Mouse (Mus musculus): ENCODE measurements around the gene Pfn3.
"Not testable (repeated sequence)": the region's sequence is repeated elsewhere in the genome, so short reads cannot be mapped to it uniquely, and the experiment has no call there.

Pfn3 gene

GRCm38 (mm10) chr13:55414743-55415380 is at the start of gene Pfn3:
Gene Pfn3 (minus strand): TSS chr13:55415232.
- no peak for DNase-seq (ENCODE audit: low read depth, low spot score)

DNA sequence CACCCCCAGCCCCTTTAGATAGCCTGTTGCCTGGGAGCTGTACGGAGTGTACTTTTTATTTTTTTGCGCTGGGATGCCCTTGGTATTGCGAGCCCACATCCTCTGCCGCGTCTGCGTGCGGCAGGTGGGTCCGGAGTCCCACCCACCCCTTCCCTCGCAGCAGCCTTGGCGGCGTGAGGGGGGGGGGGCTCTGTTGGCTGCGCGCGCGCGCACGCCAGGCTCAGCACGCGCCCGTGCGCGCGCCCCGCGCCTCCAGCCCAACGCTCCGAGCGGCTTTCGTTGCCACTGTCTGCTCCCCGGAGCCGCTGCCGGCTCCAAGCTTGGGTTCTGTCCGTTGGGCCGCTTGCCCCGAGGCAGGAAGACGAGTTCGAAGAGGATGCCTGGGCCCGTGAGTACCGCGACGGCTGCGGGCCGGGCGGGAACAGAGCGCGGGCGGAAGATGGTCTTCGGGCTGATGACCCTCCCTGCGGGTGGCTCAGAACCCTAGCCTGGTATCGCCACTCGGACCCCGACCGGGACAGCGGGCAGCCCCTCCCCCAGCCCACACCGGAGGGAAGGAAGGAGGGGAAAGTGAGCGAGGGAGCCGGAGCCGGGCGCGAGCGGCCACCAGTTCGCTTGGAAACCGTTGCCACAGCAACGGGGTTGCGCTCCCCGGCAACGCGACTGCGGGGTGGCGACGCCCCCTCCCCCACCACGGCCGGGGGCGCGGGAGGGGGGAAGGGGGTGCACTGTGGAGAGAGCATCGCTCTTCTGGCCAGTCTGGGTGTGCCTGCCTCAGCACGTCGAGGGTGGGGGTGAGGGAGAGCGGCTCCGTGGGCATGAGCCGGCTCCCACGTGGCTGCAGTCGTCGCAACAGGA is 49.2 kb upstream of the Pfn3 start, which contains the start of gene Prr7:
TSS of gene Prr7 (plus strand) at position 241 of the 858 bp plus-strand sequence.
- DNase-seq (ENCODE audit: low read depth, low spot score): peak; percentile 80

DNA sequence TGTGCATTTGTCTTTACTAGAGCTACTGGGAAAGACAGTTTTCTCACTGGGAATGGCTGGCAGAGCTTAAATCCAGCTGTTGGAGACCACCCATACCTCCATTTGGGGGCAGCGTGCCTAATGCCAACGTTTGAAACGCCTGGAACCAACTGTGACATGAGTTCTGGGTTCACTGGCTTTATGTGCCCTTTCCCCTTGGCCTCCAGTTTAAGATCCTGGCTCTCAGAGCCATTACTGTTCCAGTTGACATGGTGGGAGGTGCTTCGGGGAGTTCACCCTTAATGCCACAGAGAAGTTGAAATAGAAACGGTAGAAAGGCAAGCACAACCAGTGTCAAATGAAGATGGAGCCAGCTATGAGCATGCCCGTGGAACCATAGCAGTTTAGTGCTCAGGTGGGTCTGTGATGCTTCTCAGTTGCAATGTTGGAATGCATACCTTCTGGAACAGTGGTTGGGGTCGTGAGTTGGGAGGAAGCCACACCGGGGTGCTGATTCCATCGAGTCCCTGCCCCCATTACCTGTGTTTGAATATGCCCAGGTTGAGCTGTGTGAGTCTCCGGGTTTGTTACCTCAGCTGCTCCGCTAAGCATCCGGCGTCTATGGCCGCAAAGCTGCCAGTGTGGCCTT is 48.5 kb upstream of the Pfn3 start:
- no peak for DNase-seq (ENCODE audit: low read depth, low spot score)

DNA sequence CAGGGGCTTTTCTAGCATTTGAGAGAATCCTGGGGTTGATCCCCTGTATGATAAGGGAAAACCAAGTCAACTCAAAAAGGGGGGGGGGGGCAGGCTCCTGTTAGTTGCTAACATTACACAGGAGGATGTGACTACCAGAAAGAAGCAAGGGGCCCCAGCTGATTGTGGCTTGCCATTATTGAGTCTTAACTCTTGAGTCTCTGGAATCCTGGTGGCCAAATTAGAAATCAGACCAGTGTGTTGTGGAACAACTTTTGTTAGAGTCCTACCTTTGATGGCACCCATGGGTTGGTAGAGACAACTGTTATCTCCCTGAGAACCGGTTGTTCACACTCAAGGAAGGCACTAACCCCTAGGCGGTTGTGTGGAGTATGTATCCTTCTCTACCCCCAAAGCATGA is 47.9 kb upstream of the Pfn3 start:
- DNase-seq (ENCODE audit: low read depth, low spot score): peak; percentile 42

DNA sequence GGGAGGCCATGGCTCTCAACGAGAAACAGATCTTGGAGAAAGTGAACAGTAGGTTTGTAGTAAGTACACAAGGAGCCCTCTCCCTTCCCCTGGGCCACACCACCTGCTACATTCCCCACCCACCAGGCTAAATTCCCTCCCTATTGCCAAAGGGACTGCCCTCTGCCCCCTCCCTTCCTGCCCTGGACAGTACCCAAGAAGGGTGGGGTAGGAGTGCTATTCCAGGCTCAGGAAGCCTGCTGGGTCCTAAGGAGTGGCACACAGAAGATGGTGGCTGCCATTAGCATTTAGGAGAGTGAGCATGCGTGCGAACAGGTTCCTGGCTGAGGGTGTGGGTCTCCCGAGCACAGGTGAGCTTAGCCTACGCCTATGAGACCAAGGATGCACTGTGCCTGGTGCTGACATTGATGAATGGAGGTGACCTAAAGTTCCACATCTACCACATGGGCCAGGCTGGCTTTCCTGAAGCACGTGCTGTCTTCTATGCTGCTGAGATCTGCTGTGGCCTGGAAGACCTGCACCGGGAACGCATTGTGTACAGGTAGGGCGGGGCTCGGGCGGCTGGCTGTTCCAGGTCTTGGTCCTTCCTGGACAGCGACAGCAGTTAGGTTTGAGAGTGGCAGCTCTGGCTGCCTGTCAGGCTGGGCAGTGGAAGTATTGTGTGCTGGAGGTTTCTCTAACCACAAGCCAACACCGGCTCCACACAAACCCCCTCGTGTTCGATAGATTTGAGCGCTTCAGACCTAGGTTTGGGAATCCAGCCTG is 36.9 kb upstream of the Pfn3 start:
- DNase-seq (ENCODE audit: low read depth, low spot score): no peak

GRCm38 (mm10) chr13:55451296-55451695 is 36.3 kb upstream of the Pfn3 start:
- no peak for DNase-seq (ENCODE audit: low read depth, low spot score)

GRCm38 (mm10) chr13:55450511-55450980 is 35.5 kb upstream of the Pfn3 start:
- DNase-seq (ENCODE audit: low read depth, low spot score): no peak

DNA sequence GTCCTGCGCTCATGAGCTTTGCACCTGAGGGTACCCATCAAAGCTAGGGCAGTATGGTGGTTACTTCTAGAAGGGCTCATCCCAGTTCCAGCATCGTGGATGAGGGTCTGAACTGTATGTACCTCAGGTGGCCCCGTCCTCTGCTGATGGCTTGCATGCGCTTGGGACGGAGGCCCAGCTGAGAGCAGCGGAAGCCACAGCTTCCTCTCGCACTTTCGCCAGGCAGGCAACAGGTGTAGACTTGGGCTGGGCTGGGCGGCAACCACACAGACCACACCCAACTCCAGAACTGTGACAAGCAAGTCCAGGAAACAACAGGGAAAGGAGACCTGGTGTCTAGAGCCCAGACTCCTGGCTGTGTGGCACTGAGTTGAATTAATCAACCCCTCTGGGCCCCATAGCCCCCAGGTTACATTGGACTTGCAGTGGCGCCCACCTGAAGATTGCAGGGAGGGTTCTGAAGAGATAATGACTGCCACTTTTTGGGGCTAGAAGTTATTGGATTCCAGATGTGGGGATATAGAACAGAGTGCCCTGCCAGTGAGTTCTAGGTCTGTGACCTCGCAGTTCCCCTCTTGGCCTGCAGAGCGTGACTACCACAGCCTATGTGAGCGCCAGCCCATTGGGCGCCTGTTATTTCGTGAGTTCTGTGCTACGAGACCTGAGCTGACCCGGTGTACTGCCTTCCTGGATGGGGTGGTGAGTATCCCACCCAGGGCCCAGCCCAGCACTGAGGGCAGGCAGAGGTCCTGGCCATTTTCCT is 34.8 kb upstream of the Pfn3 start:
- DNase-seq (ENCODE audit: low read depth, low spot score): peak; percentile 65

DNA sequence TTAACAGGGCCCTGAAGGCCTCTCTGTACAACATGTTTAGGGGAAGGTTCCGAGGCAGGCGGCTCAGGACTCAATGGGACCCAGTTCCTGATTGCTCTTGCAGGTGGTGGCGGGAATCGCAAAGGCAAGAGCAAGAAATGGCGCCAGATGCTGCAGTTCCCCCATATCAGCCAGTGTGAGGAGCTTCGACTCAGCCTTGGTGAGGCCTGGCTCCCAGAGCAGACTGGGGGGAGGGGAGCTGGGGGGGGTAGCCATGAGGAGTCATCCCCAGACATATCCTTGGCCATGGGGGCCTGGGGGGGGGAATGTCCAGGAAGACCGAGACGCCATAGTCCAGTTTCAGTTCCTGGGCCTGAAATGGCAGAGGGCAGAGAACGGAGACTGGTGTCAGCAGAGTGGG is 34.2 kb upstream of the Pfn3 start:
- DNase-seq (ENCODE audit: low read depth, low spot score): peak; percentile 41

GRCm38 (mm10) chr13:55448131-55448530 is 33.1 kb upstream of the Pfn3 start:
- peak; percentile 50 for DNase-seq (ENCODE audit: low read depth, low spot score)

DNA sequence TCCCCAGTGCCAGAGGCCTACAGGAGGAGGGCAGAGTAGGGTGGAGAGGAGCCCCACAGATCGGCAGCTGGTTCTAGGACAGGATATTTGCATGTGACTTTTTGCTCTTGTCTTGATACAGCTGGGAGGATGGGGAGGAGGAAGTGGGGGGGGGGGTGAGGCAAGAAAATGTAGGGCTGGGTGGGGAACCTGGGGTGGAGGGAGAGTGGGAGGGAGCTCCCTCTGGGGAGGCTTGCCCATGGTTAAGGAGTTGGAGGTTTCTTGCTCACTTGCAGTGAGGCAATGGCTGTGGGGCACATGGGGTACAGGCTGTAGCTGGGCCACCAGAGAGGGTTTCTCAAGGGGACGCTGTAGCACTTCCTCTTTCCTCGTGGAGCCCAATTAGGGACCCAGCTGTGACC is 32.5 kb upstream of the Pfn3 start:
- DNase-seq (ENCODE audit: low read depth, low spot score): peak; percentile 74

- DNase-seq (ENCODE audit: low read depth, low spot score): no peak
Measured at GRCm38 (mm10) chr13:55446483-55447105, 31.6 kb upstream of the Pfn3 start.

DNA sequence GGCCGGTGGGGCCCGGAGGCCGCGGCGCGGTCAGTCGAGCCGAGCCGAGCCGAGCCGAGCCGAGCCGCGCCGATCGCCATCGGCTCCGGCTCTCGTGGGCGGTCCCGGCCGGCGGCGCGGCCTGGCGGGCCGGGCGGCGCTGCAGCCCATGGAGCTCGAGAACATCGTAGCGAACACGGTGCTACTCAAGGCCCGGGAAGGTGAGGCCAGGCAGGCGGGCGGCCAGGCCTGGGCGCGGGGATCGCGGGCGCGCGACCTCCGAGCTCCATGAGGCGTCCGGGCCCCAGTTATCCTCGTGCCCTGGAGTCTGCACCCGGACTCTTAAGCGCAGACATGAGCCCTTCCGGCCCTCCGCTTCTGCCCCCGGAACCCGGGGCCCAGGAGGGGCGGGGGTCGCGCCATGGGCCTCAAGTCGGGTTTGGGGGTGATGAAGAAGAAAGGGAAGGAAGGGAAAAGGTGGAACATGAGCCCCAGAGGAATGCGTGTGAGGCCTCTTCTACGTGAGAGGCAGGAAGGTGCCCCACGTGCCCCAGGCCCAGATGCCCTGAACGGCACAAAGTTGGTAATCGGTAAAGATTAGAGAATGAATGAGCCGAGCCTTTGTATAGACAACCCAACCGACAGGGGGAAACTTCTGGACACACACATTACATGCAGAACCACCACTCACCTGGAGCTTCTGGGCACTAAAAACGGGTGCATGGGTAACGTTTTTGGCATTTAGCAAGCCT is 30.5 kb upstream of the Pfn3 start:
- DNase-seq (ENCODE audit: low read depth, low spot score): no peak

DNA sequence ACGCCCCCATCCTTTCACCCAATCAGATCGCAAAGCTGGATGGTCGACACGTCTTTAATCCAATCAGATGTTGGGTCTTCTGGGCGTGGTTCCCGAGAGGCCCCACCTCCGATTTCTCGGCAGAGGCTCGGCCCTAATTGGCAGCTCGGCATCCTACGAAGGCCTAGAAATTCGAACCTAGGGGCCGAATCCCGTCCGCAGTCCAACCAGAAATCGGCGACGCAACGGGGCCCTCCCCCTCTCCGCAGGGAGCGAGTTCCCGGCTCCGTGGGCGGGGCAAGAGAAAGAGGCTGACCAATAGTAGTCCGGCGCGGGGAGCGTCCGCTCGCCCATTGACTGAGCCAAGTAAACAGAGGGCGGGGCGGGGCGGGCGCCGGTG is 29.9 kb upstream of the Pfn3 start, which contains the start of gene Grk6:
TSS of gene Grk6 (plus strand) at position 136 of the 379 bp plus-strand sequence.
- DNase-seq (ENCODE audit: low read depth, low spot score): peak; percentile 99

DNA sequence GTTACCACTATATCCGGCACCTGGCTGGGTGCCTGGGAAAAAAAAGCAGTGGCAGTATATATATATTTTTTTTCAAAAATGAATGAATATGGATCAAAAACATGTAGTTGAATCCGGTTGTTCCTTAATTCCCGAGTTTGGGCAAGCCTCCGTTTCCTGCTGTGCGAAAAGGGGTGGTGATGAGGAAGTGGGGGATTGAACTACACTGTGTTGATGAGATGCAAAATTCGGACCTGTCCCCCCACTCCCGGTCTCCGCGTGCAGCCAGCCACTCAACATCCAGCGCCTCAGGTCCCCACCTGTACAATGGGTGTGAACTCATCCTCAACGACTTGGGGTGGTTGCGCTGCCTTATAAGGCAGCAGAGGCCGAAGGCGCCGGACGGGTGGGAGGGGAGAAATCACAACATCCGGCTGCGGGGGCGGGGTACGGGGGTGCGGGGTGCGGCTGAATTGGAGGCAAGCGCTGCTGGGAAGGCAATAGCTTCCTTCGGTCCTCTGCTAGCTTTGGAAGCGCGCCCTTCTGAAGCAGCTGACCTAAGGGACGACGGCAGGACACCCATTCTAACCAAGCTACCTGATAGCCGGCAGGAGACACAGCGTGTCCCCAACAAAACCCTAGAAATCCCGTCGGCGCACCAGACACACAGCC is 29.4 kb upstream of the Pfn3 start:
- peak; percentile 89 for DNase-seq (ENCODE audit: low read depth, low spot score)

- DNase-seq (ENCODE audit: low read depth, low spot score): peak; percentile 88
Measured at GRCm38 (mm10) chr13:55443799-55444285, 28.8 kb upstream of the Pfn3 start.

- DNase-seq (ENCODE audit: low read depth, low spot score): not testable (repeated sequence)
Measured at GRCm38 (mm10) chr13:55437111-55437629, 22.1 kb upstream of the Pfn3 start.

- peak; percentile 86 for DNase-seq (ENCODE audit: low read depth, low spot score)
Measured at GRCm38 (mm10) chr13:55431889-55432685, 17.1 kb upstream of the Pfn3 start.
